Mouse (Mus musculus) kidney, adult 2 months (tissue): ENCODE measurements at regions not wholly inside any gene's neighbourhood (a gene's known extent, or its start where the extent isn't known, plus 50 kb on each side); places are given as distances from the start of the nearest gene placed in this dataset.

Source experiments
- CTCF ChIP-seq: fragments of 200-500 bp; conservative IDR thresholded peaks from 2 replicates; pipeline ENCODE4 v1.5.1; 2011; ENCODE audit warnings: low read depth, mild to moderate bottlenecking, control low read depth, low read length, moderate library complexity, mixed read lengths; ENCODE audit not compliant: insufficient read depth, insufficient read length
- POLR2A ChIP-seq: fragments of 200-500 bp; IDR thresholded peaks from one replicate; pipeline ENCODE4 v1.6.1; 2011; ENCODE audit warnings: low read depth, low read length, control low read depth

GRCm38 (mm10) chr4:4550301-4550700, 242.9 kb downstream of the Impad1 start:
- TF ChIP-seq POLR2A, result no peak
- no peak for TF ChIP-seq CTCF
